Mouse (Mus musculus): Measurements from ENCODE around the gene Sinhcaf.

DNA sequence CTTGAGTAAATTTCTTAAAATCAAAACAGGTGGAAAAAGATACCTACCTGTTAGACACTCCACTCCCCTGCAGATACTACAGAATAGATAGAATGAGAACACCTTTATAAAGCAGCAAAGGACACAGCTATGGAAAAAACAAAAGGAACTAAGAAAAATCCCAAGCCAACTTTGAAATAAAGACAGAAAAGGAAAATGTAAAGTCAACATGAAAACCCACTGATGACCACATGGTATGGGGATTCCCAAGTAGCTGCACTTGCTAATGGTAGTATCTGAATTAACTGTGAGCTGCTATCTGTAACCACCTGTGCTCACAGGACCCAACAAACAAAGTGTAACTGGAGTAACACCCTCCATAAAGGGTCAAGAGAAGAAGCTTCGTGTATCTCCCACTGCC, 8.6 kb downstream of the Sinhcaf start:
- TF ChIP-seq CTCF (IDR thresholded peaks at IDR 0.05; ENCODE audit: low read depth, low read length) (no peak), POLR2A (IDR thresholded peaks at IDR 0.05; ENCODE audit: borderline replicate concordance, low read depth, low read length) (no peak)
